Mouse (Mus musculus) neural tube, embryonic 15.5 days (tissue): ENCODE data around the gene Filip1l. TPM values are rescaled to one million over a fixed set of nuclear protein-coding genes. Genes with fewer than 3 reads are reported as not detected.

ENCODE experiments used
- ATAC-seq: fragments of 200-750 bp; cut with Nextera tagmentation; 2 replicates; pipeline ENCODE4 v1.8.0; 2017; ENCODE audit warnings: mild to moderate bottlenecking, moderate TSS enrichment, moderate library complexity; ENCODE audit not compliant: low FRiP score
- H3K27ac ChIP-seq: fragments of 300-500 bp; sonication (generic); replicated peaks from 2 replicates; pipeline ENCODE4 v1.5.1; 2015; ENCODE audit warnings: mild to moderate bottlenecking, inconsistent platforms
- H3K27me3 ChIP-seq: fragments of 300-500 bp; sonication (generic); replicated peaks from 2 replicates; pipeline ENCODE4 v1.6.1; 2015; ENCODE audit warnings: inconsistent platforms
- H3K36me3 ChIP-seq: fragments of 300-500 bp; sonication (generic); 2 replicates; pipeline ENCODE4 v1.6.1; 2015; ENCODE audit warnings: inconsistent platforms
- H3K4me1 ChIP-seq: fragments of 300-500 bp; sonication (generic); 2 replicates; pipeline ENCODE4 v1.6.1; 2015; ENCODE audit warnings: inconsistent platforms
- H3K4me2 ChIP-seq: fragments of 300-500 bp; sonication (generic); 2 replicates; pipeline ENCODE4 v1.6.1; 2015; ENCODE audit warnings: inconsistent platforms, mild to moderate bottlenecking, moderate library complexity
- H3K4me3 ChIP-seq: fragments of 300-500 bp; sonication (generic); replicated peaks from 2 replicates; pipeline ENCODE4 v1.5.1; 2015; ENCODE audit warnings: mild to moderate bottlenecking, inconsistent platforms
- H3K9ac ChIP-seq: fragments of 300-500 bp; sonication (generic); replicated peaks from 2 replicates; pipeline ENCODE4 v1.6.1; 2015; ENCODE audit warnings: mild to moderate bottlenecking, inconsistent platforms
- H3K9me3 ChIP-seq: fragments of 300-500 bp; sonication (generic); replicated peaks from 2 replicates; pipeline ENCODE4 v1.6.1; 2016; ENCODE audit warnings: inconsistent platforms
- WGBS: fragments of 180-500 bp; shearing (Covaris S2); methylation state at CpG from one replicate; pipeline ENCODE4 v1.1.7; 2015; ENCODE audit warnings: mixed read lengths; 5-methylcytosine and 5-hydroxymethylcytosine counted together
- polyA plus RNA-seq: library from polyadenylated mRNA; unstranded; fragments of >200 nt; fragmentation: Nextera tagmentation; extraction: Ambion mirVana; gene quantifications from 2 replicates; pipeline ENCODE4 v1.2.1, GENCODE M21; 2015

Filip1l gene
- polyA plus RNA-seq, 1 experiment from 2014 or later, result 3.3 TPM

DNA sequence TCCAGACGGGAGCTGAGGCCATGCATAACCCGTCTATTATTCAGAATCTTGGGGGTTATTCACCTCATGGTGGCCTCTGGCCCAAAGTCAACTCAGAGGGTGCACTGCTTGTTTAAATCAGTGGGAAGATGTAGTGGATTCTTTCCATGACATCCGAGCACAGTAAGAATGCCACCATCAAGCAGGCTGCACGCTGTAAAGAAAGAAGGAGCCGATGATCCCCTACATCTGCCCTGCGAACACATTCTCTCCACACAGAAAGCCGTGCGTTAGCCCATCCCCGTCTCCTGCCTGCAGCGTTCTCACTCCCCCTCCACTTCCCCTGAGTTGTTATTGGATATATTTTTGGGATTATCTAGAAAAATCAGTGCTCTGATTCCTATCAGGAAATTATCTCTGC, 73.8 kb downstream of the Filip1l start:
- Histone ChIP-seq H3K36me3 (no peaks in the 10 kb centered on the region), H3K4me2 (no peak overlapping the region), H3K4me1 (peaks cover 21% of the 10 kb centered on the region), H3K9ac (no peak overlapping the region), H3K27ac (no peak overlapping the region), H3K4me3 (no peak overlapping the region), H3K27me3 (no peaks in the 10 kb centered on the region), H3K9me3 (no peaks in the 10 kb centered on the region)
- 74% methylated on average over 10 of the region's 10 CpGs for WGBS
- ATAC-seq, result no peak

DNA sequence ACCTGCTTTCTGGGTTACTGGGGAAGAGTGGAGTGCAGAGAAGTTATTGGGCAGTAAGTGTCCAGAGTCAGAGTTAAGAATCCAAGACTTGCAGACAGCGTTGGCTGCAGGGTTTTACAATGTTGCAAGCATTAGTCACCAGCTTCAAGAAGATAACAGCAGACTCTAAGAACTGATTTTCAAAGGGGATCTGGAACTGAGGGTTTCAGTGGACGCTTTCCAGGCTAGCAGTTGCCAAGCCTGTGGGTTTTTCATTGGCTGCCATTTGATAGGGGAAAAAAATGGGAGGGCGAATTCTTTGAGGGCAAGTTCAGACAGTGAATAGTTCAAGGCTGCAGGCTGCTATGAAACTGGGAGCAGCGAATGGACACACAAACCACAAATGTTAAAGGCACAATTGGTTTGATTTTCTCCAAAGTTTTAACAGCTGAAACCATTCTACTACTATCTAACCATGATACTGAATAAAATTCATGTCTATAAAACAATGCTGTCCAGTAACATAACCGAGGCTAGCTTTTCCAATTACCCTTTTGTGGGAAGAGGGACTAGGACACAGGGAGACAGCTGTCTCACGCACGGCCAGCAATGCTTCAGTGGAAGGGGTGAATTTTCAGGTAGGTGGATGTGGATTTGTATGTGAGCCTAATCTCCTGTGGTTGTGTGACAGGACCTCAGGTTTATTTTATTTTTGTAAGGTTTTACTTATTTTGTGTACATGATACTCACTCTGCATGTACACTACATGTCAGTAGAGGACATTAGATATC, 74.8 kb downstream of the Filip1l start:
- 83% methylated on average over 7 of the region's 7 CpGs for WGBS
- H3K27me3 ChIP-seq, result no peaks in the 10 kb centered on the region
- H3K27ac ChIP-seq, result no peak overlapping the region
- H3K4me2 ChIP-seq, result no peak overlapping the region
- H3K9ac ChIP-seq, result no peak overlapping the region
- no peak overlapping the region for H3K4me3 ChIP-seq
- H3K36me3 ChIP-seq, result no peaks in the 10 kb centered on the region
- H3K9me3 ChIP-seq, result no peaks in the 10 kb centered on the region
- 0 out of 2 replicates have a peak, but pooled peaks cover 14% of the 10 kb centered on the region for H3K4me1 ChIP-seq
- ATAC-seq, result no peak

DNA sequence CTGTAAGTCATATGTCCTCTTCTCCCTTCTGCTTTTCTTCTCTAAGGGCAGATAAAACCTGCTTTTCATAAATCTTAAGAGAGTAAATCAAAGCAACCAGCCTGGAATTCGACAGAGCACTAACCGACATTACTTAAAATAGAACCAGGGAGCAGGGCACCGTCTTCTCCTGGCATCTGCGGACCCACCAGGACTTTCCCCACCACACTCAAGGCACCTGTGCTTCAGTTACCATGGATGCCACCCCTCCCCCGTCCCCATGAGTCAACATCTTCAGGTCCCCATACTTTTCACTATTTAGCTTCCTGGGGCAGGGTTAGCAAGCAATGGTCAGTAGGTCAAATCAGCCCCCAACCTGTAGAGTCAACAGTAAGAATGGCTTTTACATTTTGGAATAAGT, 76.1 kb downstream of the Filip1l start:
- Histone ChIP-seq H3K27me3 (no peaks in the 10 kb centered on the region), H3K4me3 (no peak overlapping the region), H3K4me1 (0 out of 2 replicates have a peak, but pooled peaks cover 8% of the 10 kb centered on the region), H3K9me3 (no peaks in the 10 kb centered on the region), H3K4me2 (no peak overlapping the region), H3K9ac (no peak overlapping the region), H3K36me3 (no peaks in the 10 kb centered on the region), H3K27ac (no peak overlapping the region)
- 83% methylated on average over 5 of the region's 5 CpGs for WGBS
- no peak for ATAC-seq

DNA sequence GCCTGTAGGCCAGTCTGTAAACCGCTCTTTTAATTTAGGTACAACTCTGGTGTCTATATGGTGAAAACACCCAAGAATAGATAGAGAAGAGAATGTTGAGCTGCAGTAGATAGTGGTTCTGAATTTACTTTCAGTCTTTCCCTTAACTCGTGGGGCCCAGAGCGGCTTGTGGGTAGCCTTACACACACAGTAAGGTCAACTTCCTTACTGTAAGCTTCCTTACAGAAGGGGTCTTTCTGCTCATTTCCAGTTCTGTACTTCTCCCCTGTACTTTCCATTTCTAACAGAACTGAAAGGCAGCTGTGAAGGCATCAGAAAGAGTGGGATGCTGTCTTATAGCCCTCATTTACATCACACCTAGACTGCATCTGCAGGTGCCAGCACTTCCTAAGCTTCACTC, 78.4 kb downstream of the Filip1l start:
- Histone ChIP-seq H3K27ac (no peak overlapping the region), H3K4me1 (0 out of 2 replicates have a peak, but pooled peaks cover 4% of the 10 kb centered on the region), H3K4me3 (no peak overlapping the region), H3K9me3 (no peaks in the 10 kb centered on the region), H3K27me3 (no peaks in the 10 kb centered on the region), H3K9ac (no peak overlapping the region), H3K4me2 (no peak overlapping the region), H3K36me3 (no peaks in the 10 kb centered on the region)
- WGBS, result 98% methylated on average over 3 of the region's 3 CpGs
- ATAC-seq, result no peak

DNA sequence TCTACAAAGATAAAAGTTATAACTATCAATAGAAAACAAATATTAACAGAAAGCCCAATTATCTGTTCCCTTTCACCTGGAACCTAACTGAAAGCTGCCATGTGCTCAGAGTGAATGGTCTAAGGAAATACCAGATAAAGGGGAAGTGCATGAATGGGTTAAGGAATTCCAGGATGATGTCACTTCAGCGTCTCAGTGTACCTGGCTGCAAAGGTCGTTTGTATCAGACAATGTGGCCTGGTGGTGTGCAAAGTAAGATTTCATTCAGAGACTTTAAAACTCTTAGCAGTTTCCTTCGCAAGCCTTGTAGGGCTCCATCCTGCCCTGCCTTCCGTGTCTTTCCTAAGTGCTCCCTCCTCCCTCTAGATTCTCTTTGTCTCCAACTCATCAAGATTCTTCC, 80.3 kb downstream of the Filip1l start:
- Histone ChIP-seq H3K4me1 (peaks cover 7% of the 10 kb centered on the region; the same call in 1 of the 2 replicates), H3K36me3 (no peaks in the 10 kb centered on the region), H3K27me3 (no peaks in the 10 kb centered on the region), H3K9ac (no peak overlapping the region), H3K4me2 (no peak overlapping the region), H3K4me3 (no peak overlapping the region), H3K27ac (no peak overlapping the region), H3K9me3 (no peaks in the 10 kb centered on the region)
- ATAC-seq, result no peak
- WGBS, result 84% methylated on average over 4 of the region's 4 CpGs

GRCm38 (mm10) chr16:57433671-57434070, 80.8 kb downstream of the Filip1l start:
- H3K4me1 ChIP-seq, result peaks cover 12% of the 10 kb centered on the region; the same call in 1 of the 2 replicates
- ATAC-seq, result no peak
- H3K27ac ChIP-seq, result no peak overlapping the region
- no peaks in the 10 kb centered on the region for H3K9me3 ChIP-seq
- H3K27me3 ChIP-seq, result no peaks in the 10 kb centered on the region
- no peaks in the 10 kb centered on the region for H3K36me3 ChIP-seq
- no peak overlapping the region for H3K9ac ChIP-seq
- 95% methylated on average over 6 of the region's 6 CpGs for WGBS
- no peak overlapping the region for H3K4me3 ChIP-seq
- H3K4me2 ChIP-seq, result no peak overlapping the region

DNA sequence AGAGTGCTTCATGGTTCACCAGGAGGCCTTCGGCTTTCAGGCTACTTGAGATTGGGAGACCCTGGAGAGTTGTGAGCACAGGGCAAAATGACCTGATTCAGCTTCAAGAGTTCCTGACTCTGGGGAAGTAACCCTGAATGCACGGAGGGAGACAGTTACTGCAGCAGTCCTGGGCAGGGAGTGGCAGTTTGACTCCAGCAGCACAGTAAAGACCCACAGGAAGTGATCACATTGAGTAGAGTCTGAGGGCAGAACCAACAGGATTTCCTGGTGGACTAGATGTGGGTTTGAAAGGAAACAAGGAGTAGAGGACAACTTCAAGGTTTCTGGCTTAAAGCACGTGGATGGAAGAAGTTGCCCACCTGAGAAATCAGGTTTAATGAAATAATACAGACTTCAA, 81.7 kb downstream of the Filip1l start:
- no peak for ATAC-seq
- Histone ChIP-seq H3K4me2 (no peak overlapping the region), H3K4me3 (no peak overlapping the region), H3K4me1 (peaks cover 12% of the 10 kb centered on the region; the same call in 1 of the 2 replicates), H3K9me3 (no peaks in the 10 kb centered on the region), H3K36me3 (no peaks in the 10 kb centered on the region), H3K9ac (no peak overlapping the region), H3K27me3 (no peaks in the 10 kb centered on the region), H3K27ac (no peak overlapping the region)
- WGBS, result 80% methylated on average over 3 of the region's 3 CpGs

DNA sequence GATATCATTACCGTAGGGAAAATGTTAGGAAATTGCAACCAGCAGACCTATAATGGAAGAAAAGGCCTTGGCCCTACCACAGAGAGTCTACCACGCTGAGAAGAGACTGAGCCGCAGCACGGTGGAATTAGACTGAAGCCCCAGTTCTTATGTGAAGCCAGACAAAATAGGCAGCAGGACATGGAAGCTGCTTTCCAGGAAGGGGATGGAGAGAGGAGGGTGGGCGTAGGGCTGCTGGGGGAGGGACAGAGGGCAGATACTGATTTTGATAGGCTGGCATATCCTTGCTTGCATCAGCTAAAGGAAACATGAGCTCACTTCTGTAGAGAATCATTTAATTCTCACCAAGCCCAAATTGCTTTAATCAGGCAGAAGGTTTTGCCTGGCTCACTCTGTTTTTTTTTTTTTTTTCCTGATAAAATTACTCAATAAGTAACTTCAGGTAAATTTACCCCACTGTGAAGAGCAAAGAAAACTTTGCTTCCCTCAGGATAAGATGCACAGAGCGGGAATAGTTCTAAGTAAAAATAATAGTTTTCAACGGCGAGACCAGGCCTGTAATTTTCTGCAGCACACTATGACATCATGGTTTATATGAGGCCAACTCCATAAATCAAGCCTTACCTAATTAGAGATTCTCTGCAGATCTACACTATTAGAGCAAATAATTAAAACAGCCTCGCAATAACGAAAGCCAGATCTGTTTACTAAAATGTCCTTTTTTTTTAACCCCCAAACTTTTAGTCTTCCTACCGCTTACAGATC, 84.8 kb downstream of the Filip1l start:
- H3K4me1 ChIP-seq, result peaks cover 12% of the 10 kb centered on the region; the same call in 1 of the 2 replicates
- H3K27me3 ChIP-seq, result no peaks in the 10 kb centered on the region
- no peaks in the 10 kb centered on the region for H3K36me3 ChIP-seq
- H3K4me3 ChIP-seq, result no peak overlapping the region
- H3K27ac ChIP-seq, result peak overlapping the region; percentile 38; the same call in 1 of the 2 replicates
- ATAC-seq, result peak; percentile 70
- H3K4me2 ChIP-seq, result no peak overlapping the region
- H3K9me3 ChIP-seq, result no peaks in the 10 kb centered on the region
- no peak overlapping the region for H3K9ac ChIP-seq
- 55% methylated on average over 11 of the region's 11 CpGs for WGBS

GRCm38 (mm10) chr16:57438288-57438685, 85.4 kb downstream of the Filip1l start:
- no peak overlapping the region for H3K9ac ChIP-seq
- 49% methylated on average over 5 of the region's 5 CpGs for WGBS
- no peak overlapping the region for H3K4me2 ChIP-seq
- H3K4me1 ChIP-seq, result peaks cover 12% of the 10 kb centered on the region; the same call in 1 of the 2 replicates
- no peak for ATAC-seq
- H3K36me3 ChIP-seq, result no peaks in the 10 kb centered on the region
- H3K27me3 ChIP-seq, result no peaks in the 10 kb centered on the region
- peak overlapping the region; percentile 23; the same call in 1 of the 2 replicates for H3K27ac ChIP-seq
- H3K9me3 ChIP-seq, result no peaks in the 10 kb centered on the region
- H3K4me3 ChIP-seq, result no peak overlapping the region

- WGBS, result 83% methylated on average over 11 of the region's 11 CpGs
- no peak for ATAC-seq
- Histone ChIP-seq H3K9me3 (no peaks in the 10 kb centered on the region), H3K27me3 (no peaks in the 10 kb centered on the region), H3K27ac (no peak overlapping the region), H3K4me2 (no peak overlapping the region), H3K9ac (no peak overlapping the region), H3K4me3 (no peak overlapping the region), H3K36me3 (no peaks in the 10 kb centered on the region), H3K4me1 (peaks cover 12% of the 10 kb centered on the region; the same call in 1 of the 2 replicates)
Observed at GRCm38 (mm10) chr16:57439206-57439605, 86.3 kb downstream of the Filip1l start.

- Histone ChIP-seq H3K9ac (no peak overlapping the region), H3K36me3 (no peaks in the 10 kb centered on the region), H3K4me2 (no peak overlapping the region), H3K27me3 (no peaks in the 10 kb centered on the region), H3K9me3 (no peaks in the 10 kb centered on the region), H3K27ac (no peak overlapping the region), H3K4me1 (peaks cover 12% of the 10 kb centered on the region; the same call in 1 of the 2 replicates), H3K4me3 (no peak overlapping the region)
- ATAC-seq, result no peak
- WGBS, result 70% methylated on average over 10 of the region's 10 CpGs
Observed at GRCm38 (mm10) chr16:57440706-57441437, 88.0 kb downstream of the Filip1l start.
